Mouse (Mus musculus): Measurements from ENCODE around the gene Epo.

DNA sequence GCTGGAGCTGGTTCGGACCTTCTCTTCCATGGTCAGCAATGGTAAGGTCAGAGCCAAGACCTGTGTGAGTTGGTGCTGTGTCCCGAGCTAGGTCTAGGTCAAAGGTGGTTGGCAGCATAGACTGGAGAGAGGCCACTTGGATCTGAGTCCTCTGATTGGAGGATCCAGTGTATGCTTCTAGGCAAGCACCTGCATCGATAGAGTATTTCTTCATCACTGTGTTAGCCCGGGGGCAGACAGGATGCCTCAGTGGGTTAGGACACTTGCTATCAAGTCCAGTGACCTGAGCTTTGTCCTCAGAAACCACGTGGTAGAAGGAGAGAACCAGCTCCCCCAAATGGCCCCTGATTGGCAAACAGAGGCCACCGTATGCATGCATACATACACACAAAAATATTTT lies 47.2 kb upstream of the Epo start:
- TF ChIP-seq CHD2 (IDR thresholded peaks at IDR 0.05; ENCODE audit: low read depth, low read length) = no peak
- TF ChIP-seq ZC3H11A (IDR thresholded peaks at IDR 0.05; ENCODE audit: borderline replicate concordance, low read depth, low read length) = no peak
- no peak for TF ChIP-seq MAFK (IDR thresholded peaks at IDR 0.05; ENCODE audit: insufficient read depth, low read depth, low read length)
- TF ChIP-seq ZNF384 (IDR thresholded peaks at IDR 0.05; ENCODE audit: low read depth, low read length) = no peak
- TF ChIP-seq HCFC1 (IDR thresholded peaks at IDR 0.05; ENCODE audit: borderline replicate concordance, insufficient read depth, low read length) = no peak

Measured in ES-E14 (cell line).